Mouse (Mus musculus) Patski (cell line): ENCODE data around the gene Klhl7. TPM values are rescaled to one million over a fixed set of nuclear protein-coding genes. Genes with fewer than 3 reads are reported as not detected.
A peak's percentile ranks its signal among the peaks of the same experiment; 100 is the strongest.

Experiments used
- ATAC-seq: fragments of 100-300 bp; one replicate; pipeline ENCODE4 v1.8.0; 2021
- CTCF ChIA-PET: fragments of 350-600 bp; sonication (Branson Sonifier 250); formaldehyde crosslinking; loops from one replicate; lab custom pipeline; 2022; ENCODE audit warnings: inconsistent platforms; lab: Charles Lee
- POLR2A ChIA-PET: fragments of 350-600 bp; sonication (Branson Sonifier 250); formaldehyde crosslinking; loops from one replicate; lab custom pipeline; 2022; ENCODE audit warnings: antibody characterized with exemption, inconsistent platforms; lab: Charles Lee
- DNase-seq: peaks from one replicate; pipeline ENCODE4 v3.0.0-alpha.2; 2011; ENCODE audit warnings: low read depth, low spot score
- H3K27me3 ChIP-seq: fragments of 371-371 bp; one replicate; pipeline ENCODE4 v1.5.1; 2021
- CTCF ChIP-seq: fragments of 100-300 bp; IDR thresholded peaks from one replicate; pipeline ENCODE4 v1.5.1; 2021
- in situ Hi-C: fragments of 300-500 bp; cut with MboI; formaldehyde crosslinking; loops from 3 replicates; pipeline ENCODE4 v1.11.1; 2018; ENCODE audit warnings: low pct_unique_long_range_greater_than_20kb, mixed read lengths
- polyA plus RNA-seq: library from polyadenylated mRNA; unstranded; gene quantifications from one replicate; pipeline ENCODE4 v1.2.3, GENCODE M21; 2021

Gene Klhl7
- polyA plus RNA-seq, 1 experiment from 2014 or later = 40.1 TPM

DNA sequence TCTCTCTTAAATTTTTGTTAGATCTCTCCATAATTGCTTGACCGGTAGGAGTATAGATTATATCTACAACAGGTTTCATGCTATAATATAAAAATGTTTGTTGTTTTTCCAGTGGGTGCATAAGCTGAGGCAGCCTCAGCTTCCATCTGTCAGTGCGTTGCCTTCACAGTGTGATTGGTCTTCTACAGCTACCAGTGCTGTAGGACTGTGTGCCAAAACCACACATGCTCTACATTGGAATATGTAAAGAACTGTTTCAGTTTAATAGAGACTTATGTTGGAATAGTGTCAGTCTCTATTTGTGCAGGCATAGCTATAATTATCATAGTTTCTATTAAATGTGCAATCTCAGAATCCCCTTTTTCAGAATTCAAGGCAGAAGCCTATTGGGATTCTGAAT, 21.8 kb downstream of the Klhl7 start:
- POLR2A ChIA-PET = no interaction called here
- ATAC-seq = no peak
- no peaks in the 10 kb centered on the region for H3K27me3 ChIP-seq
- no peak for TF ChIP-seq CTCF
- no peak for DNase-seq
- CTCF ChIA-PET = interaction anchor here (1.2 to 1.5 kb wide), 5 partner anchors 9 to 19 kb away, joined by 3 read pairs; no protein-coding TSS in a partner anchor
- in situ Hi-C loops = no loop called here

GRCm38 (mm10) chr5:24124175-24124574, 23.8 kb downstream of the Klhl7 start:
- POLR2A ChIA-PET = no interaction called here
- no peak for TF ChIP-seq CTCF
- ATAC-seq (no peak), DNase-seq (no peak)
- H3K27me3 ChIP-seq = no peaks in the 10 kb centered on the region
- in situ Hi-C loops = no loop called here
- CTCF ChIA-PET = interaction anchor here (0.8 kb wide), 1 partner anchor 10 kb away, joined by 3 read pairs; no protein-coding TSS in a partner anchor

DNA sequence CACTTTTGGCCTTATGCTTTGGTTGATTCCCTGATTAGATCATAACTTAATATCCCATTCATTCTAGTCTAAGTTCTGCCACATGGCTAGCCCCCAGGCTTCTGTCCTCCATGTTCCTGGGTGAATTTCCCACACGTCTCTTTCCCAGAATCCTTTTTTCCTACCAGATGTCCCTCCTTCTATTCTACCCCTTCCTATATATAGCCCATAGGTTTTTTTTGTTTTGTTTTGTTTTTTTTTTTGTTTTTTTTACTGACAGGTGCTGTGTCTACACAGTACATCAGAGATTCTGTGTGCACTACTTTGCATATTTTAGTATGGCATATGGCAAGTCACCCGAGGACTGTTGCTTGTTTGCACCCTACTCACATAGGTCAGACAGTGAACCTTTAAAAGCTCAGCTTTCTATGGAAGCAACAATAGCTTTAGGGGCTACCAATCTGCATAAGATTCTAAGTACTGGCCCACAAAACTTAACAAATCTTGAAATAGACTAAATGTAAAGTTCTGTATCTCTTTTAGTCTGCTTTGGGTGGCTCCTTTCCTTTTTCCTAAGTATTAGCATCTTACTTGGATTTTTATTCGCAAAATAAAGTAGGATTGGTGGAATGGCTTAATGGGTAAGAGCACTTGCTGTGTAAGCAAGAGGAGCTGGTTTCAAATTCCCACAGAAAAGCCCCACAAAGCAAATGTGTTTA, 24.3 kb downstream of the Klhl7 start:
- ChIA-PET CTCF (interaction anchor here (0.8 to 1.8 kb wide), 2 partner anchors 11 to 23 kb away, joined by 3 to 4 read pairs; no protein-coding TSS in a partner anchor), POLR2A (no interaction called here)
- DNase-seq (no peak), ATAC-seq (no peak)
- no peaks in the 10 kb centered on the region for H3K27me3 ChIP-seq
- no peak for TF ChIP-seq CTCF
- in situ Hi-C loops = no loop called here

GRCm38 (mm10) chr5:24125910-24126636, 25.7 kb downstream of the Klhl7 start:
- in situ Hi-C loops = no loop called here
- no peaks in the 10 kb centered on the region for H3K27me3 ChIP-seq
- ATAC-seq = no peak
- ChIA-PET CTCF (interaction anchor here (1.2 to 2.3 kb wide), 4 partner anchors 10 to 24 kb away, joined by 4 to 7 read pairs (median 4); no protein-coding TSS in a partner anchor), POLR2A (interaction anchor here (1.2 kb wide), 1 partner anchor 16 kb away, joined by 4 read pairs; no protein-coding TSS in a partner anchor)
- TF ChIP-seq CTCF = no peak
- DNase-seq = no peak

- ChIA-PET POLR2A (no interaction called here), CTCF (interaction anchor here (1.1 to 2.3 kb wide), 3 partner anchors 11 to 13 kb away, joined by 4 to 7 read pairs (median 6); no protein-coding TSS in a partner anchor)
- H3K27me3 ChIP-seq = no peaks in the 10 kb centered on the region
- ATAC-seq = no peak
- in situ Hi-C loops = no loop called here
- DNase-seq = no peak
- TF ChIP-seq CTCF = no peak
These were observed 26.6 kb downstream of the Klhl7 start for GRCm38 (mm10) chr5:24126967-24127366.

GRCm38 (mm10) chr5:24146964-24147363, 46.6 kb downstream of the Klhl7 start:
- TF ChIP-seq CTCF = no peak
- ATAC-seq = no peak
- POLR2A ChIA-PET = no interaction called here
- H3K27me3 ChIP-seq = no peaks in the 10 kb centered on the region
- in situ Hi-C loops = no loop called here
- no peak for DNase-seq
- CTCF ChIA-PET = no interaction called here

DNA sequence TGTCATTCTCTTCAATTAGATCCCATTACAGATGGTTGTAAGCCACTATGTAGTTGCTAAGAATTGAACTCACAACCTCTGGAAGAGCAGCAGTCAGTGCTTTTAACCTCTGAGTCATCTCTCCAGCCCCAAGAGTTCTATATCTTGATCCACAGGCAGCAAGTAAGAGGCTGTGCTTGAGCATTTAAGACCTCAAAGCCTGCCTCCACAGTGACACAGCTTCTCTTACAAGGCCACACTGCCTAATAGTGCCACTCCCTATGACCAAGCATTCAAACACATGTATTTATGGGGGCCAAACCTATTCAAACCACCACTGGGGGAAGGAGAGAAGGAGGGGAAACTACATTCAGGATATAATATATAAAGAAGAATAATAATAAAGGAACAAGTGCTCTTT, 51.8 kb downstream of the Klhl7 start:
- DNase-seq (no peak), ATAC-seq (no peak)
- no peak for TF ChIP-seq CTCF
- no peaks in the 10 kb centered on the region for H3K27me3 ChIP-seq
- ChIA-PET POLR2A (interaction anchor here (1.0 to 1.1 kb wide), 2 partner anchors 12 to 22 kb away, joined by 3 read pairs; partner anchors contain the start of gene Nupl2), CTCF (interaction anchor here (2.2 kb wide), 1 partner anchor 12 kb away, joined by 6 read pairs; no protein-coding TSS in a partner anchor)
- in situ Hi-C loops = no loop called here

DNA sequence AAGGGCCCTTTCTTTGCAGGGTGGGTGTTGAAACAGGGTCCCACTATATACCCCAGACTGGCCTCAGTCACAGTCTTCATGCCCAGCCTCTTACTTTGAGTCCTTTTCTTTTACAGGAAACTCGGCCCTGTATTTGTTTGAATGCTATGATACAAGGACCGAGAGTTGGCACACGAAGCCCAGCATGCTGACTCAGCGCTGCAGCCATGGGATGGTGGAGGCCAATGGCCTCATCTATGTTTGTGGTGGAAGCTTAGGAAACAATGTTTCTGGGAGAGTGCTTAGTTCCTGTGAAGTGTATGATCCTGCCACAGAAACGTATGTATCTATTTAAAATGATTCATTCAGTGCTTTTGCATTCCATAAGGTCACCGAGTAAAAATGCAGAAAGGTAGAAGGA, 56.4 kb downstream of the Klhl7 start:
- ChIA-PET POLR2A (no interaction called here), CTCF (no interaction called here)
- no peak for TF ChIP-seq CTCF
- in situ Hi-C loops = no loop called here
- H3K27me3 ChIP-seq = no peaks in the 10 kb centered on the region
- DNase-seq = no peak
- ATAC-seq = no peak

DNA sequence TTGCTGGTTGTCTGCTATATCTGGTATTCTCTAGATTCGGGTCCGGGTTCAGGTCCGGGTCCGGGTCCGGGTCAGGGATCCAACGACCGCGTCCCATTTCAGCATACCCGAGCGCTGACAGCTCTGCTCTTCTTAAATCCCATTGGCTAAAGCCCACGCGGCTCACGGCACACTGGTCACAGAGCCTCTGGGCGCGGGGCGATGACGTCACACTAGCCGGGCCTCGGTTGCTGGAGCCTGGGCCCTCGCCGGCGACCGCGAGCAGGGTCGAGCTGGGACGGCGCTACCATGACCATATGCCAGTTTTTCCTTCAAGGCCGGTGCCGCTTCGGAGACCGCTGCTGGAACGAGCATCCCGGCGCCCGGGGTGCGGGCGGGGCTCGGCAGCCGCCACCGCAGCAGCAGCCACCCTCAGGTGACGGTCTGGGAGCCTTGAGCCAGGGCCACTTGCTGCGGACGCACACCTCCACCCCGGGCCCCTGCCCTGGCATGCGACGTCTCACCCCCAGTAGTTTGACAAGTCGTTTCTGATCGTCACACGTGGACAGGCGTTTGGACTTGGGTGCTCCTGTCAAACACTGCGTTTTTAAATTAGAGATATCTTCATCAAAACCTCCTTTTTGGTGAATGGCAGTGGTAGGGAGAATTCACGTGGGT, 64.5 kb downstream of the Klhl7 start, which contains the start of gene Nupl2:
Gene Nupl2, plus strand, starts transcription at position 175 of the 657 bp plus-strand sequence.
- TF ChIP-seq CTCF = no peak
- ATAC-seq (peak; percentile 94), DNase-seq (peak; percentile 75)
- H3K27me3 ChIP-seq = no peaks in the 10 kb centered on the region
- ChIA-PET CTCF (interaction anchor here (1.6 kb wide), 1 partner anchor 9 kb away, joined by 6 read pairs; no protein-coding TSS in a partner anchor), POLR2A (interaction anchor here (0.9 to 1.4 kb wide), 3 partner anchors 8 to 64 kb away, joined by 3 to 5 read pairs (median 3); partner anchors contain the start of gene Klhl7)
- in situ Hi-C loops = no loop called here

DNA sequence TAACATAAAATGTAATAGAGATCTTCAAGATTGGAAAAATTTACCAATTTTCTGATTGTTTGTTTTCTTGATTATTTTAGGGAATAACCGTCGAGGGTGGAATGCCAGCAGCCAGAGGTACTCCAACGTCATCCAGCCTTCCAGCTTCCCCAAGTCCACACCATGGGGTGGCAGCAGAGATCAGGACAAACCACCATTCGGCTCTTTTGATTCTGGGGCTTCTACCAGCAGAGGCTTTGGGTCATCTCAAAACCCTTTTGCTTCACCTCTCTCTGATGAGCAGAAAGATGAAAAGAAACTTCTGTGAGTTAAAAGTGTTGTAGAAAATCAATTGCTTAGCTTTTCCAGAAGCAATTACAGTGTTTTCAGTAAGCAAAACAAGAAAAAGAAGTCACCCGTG, 66.9 kb downstream of the Klhl7 start:
- in situ Hi-C loops = no loop called here
- ATAC-seq (no peak), DNase-seq (no peak)
- TF ChIP-seq CTCF = peak; percentile 54
- ChIA-PET POLR2A (no interaction called here), CTCF (interaction anchor here (1.9 kb wide), 1 partner anchor 10 kb away, joined by 5 read pairs; no protein-coding TSS in a partner anchor)
- no peaks in the 10 kb centered on the region for H3K27me3 ChIP-seq
